Mouse (Mus musculus): Measurements from ENCODE around the gene Utp6.

DNA sequence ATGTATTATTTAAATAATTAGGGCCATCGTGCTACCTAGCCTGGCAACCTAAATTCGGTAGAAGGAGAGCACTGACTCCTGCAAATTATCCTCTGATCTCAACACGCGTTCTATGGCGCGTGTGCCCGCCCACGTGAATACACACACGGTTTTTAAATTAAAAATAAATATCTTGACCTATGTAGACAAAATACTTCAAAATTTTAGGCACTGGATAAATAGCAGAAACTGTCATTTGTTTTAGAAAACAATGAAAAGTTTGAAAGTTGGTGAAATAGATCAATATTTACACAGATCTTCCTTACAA lies 640 bp upstream of the Utp6 start:
- TF ChIP-seq POLR2A (IDR thresholded peaks at IDR 0.05; ENCODE audit: extremely low read depth, insufficient read depth, low read length): no peak
- TF ChIP-seq CTCF (IDR thresholded peaks at IDR 0.05; ENCODE audit: low read depth, low read length): no peak

Measured in liver, adult 2 months (tissue).